Mouse (Mus musculus): ENCODE results near the gene Lmf1.
A peak's percentile ranks its signal among the peaks of the same experiment; 100 is the strongest.

Gene Lmf1

GRCm38 (mm10) chr17:25578920-25579319 lies at the start of gene Lmf1:
Gene Lmf1, plus strand, starts transcription at chr17:25579085.
- peak; percentile 98 for DNase-seq

GRCm38 (mm10) chr17:25530357-25531022 lies 48.4 kb upstream of the Lmf1 start:
- DNase-seq = no peak

DNA sequence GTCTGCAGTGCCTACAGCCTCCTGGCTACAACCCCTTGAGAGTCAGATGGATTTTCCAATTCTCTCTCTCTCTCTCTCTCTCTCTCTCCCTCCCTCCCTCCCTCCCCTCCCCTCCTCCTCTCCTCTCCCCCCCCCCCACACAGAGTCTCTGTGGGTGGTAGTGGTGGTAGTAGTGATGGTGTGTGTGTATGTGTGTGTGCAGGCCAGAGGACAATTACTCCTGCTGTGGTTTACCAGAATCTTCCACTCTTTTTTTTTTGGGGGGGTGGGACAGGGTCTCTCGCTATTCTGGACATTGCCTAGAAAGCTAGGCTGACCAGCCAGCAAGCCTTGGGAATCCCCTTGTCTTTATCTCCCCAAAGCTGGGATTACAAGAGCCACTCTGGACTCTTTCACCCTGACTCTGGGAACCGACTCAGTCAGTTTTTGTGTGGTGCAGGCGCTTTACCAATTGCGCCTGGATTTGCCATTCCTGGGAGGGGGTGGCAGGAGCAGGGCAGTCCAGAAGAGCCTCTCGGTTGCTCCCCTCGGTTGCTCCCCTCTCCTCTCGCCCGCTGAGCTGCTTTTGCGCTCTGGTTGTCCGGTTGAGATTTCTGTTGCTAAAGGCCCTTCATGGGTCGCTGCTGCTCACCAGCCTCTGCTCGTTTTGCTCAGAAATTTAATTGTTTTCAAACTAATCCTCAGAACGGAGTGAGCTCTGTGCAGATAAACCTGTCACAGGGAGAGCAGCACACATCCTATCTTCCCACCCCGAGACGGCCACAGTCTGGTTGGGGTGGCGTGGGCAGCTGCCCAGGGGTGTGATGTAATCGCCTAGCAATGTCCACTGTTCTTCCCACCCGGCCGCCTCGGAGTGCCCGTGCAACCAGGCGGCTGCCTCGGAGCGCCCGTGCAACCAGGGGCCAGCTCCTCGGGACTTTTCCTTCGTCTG lies 39.7 kb upstream of the Lmf1 start:
- DNase-seq = no peak

GRCm38 (mm10) chr17:25540731-25541130 lies 38.2 kb upstream of the Lmf1 start:
- DNase-seq = no peak

- no peak for DNase-seq
Observed at GRCm38 (mm10) chr17:25541768-25542167, 37.1 kb upstream of the Lmf1 start.

DNA sequence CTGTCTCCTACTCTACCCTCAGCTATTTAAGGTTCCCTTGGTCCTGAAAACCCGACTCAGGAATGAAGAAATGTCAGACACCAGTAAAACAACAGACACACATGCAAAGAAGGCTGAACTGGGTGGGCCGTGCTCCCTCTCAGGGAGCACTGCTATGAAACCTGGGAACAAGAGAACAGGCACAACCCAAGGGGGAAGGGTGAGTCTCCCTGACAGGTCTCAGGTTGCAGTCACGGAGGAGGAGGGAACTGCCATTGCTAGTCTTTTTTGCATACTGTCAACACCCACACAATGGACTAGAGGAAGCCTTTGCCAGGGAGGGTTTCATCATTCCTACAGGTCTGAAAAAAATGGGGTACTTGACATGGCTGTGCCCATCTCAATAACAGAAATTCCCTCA lies 31.9 kb upstream of the Lmf1 start:
- no peak for DNase-seq

GRCm38 (mm10) chr17:25550020-25550419 lies 28.9 kb upstream of the Lmf1 start:
- no peak for DNase-seq

DNA sequence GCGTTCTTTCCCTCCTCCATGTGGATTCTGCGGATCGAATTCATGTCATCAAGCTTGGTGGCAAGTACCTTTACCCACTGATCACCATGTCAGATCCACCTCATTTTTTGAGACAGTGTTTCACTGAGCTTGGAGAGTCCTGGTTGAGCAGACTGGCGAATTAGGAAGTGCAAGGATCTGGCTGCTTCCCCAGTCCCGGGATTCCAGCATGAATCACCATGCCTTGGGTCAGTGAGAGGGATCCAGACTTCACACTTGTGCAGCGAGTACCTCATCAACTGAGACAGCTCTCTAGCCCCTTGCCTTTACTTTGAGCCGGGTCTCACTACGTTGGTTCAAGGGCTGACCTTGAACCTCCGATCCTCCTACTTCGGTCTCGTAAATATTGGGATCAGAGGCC lies 27.6 kb upstream of the Lmf1 start:
- DNase-seq = no peak

DNA sequence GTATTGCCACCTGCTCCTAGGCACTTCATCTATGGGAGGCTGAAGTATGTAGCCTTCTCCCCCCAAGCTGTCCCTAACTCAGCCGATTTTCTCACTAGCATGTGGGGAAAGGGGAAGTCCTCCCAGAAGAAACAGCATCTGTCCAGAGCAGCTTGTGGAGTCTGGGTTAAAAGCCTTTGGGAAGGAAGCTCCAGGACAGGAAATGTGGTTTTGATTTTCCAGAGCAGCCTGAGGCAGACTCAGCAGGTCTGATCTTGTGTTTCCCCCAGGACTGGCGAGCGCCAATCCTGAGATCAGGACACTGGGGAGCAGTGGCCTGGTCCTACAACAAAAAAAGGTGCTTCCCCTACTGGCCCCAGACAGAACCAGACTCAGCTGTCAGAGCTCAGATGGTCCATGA lies 23.7 kb upstream of the Lmf1 start:
- DNase-seq = no peak

DNA sequence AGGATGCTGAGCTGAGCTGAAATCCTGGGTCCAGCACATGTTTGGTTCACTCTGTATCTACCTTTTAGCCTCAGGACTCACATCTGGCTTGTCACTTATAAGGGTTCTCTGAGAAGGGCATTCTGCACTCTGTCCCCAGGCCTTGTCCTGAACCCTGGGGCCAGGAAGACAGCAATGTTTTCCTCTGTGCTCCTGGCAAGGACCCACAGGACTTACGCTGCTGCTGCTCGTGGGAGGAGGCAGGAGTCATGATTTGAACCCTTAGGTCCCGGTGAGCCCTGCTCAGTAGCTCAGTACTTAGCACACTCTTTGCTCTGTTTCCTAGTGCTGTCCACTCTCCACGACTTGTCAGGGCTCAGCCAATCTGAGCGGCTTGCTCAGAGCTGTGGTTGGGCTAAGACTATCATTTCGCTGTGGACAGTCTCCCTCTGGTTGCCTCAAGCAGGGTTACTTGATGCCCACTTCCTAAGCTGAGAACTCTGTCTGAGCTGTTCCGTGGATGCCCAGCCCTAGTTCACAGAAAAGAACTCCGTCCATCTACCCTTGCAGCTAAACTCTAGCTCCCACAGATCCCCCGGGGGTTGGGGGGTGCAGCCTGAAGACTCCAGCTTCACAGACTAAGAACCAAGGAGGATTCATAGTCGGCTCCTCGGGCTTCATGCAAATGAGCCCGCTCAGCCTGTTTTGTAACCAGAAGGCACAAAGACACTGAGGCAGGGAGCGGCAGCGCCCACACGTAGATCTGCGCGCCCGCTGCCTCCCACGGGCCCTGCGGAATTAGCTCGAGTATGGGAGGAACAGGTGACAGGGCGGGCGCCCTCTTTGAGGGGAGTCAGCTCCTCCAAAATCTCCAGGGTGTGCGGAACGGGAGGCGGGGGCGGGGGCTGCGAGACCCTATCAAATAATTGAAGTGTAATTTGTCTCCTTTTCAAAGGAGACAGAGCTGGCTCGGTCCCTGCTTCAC lies 22.9 kb upstream of the Lmf1 start:
- no peak for DNase-seq

DNA sequence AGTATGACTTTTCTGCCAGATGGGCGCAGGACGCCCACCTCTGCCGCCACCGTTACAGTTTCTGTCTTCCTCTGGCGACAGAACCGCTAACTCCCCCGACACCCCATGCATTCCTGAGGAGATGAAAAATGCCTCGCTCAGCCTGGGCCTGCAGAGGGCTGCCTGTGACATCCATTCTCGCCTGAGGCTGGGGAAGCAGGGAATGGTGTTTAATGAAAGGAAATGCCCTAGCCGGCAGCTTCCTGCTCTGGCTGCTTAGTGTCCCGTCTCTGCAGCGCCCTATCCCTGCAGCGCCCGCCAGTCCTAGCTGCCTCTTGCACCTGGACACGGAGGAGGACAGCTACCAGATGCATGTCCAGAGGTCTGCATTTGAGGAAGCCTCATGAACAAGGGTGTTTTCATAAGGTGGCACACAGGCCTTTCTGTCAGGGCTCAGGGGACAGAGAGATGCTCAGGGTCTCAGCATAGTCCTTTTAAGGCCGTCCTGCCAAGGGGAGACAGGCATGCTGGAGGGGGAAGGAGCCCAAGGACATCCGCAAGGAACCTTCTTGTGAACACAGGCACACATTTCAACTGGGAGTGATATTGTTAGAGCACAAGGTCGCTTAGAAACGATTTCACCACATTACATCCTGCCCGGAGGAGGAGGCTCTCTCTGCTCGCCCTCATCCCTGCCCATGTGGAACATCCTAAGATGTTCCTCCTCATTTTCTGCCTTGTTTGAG lies 22.1 kb upstream of the Lmf1 start:
- DNase-seq = no peak

- DNase-seq = no peak
Observed at GRCm38 (mm10) chr17:25559634-25560033, 19.3 kb upstream of the Lmf1 start.

DNA sequence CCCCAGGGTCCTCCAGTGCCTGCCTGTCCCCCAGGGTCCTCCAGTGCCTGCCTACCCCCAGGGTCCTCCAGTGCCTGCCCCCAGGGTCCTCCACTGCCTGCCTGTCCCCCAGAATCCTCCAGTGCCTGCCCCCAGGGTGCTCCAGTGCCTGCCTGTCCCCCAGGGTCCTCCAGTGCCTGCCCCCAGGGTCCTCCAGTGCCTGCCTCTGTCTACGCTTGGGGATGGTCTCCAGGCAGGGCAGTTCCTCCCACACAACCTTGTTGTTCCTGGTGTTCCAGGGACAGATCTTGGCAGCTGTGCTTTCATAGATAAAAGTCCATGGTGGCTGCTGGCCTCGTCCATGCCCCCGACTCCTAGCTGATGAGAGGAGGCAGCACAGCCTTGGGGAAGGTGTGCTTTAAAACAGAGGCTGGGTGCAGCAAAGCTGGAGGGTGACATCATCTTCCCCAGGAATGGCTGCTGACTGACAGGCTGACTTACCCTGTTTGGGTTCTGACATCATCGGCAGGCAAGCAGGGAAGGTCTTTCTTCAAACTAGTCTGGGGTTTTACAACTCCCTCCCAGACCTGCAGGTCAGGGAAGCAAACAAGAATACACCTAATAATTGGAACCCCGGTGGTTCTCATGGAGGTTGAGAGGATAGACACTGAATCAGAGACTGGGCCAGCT lies 18.2 kb upstream of the Lmf1 start:
- DNase-seq = no peak

DNA sequence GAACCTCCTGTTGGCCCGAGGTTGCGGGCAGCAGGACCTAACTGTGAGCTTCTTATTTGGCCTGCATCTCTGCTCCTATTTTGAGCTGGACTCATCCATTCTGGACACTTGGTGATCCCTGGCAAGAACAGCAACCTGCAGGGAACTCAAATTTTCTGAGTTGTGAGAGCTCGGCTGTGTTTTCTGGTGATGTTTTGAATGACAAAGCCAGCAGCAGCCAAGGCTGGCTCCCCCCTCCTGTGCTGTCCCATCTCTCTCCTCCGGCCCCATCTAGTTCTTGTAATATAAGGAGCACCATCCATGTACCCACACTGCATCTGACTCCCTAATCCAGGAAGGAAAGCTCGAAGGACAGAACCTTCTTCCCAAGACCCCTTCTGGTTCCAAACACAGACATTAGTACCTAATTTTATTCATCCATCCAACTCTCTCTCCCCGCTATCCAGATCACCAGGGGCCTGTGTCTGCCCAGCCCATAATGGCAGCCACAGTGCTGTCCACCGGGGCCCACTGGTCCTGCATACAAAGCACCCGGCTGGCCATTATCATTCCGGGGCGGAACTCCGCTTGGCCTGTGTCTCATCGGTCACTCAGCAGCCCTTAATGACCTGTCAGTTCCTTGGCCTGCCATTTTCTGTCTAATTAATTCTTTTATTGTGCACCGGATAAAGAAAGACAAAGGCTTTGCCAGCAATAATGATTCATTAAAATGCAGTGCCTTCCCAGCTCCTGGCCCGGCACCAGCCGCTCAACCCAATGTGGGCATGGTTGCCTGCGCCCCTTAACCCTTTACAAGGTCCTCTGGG lies 17.5 kb upstream of the Lmf1 start:
- DNase-seq = peak in 1 of 2 experiments; percentile 40

DNA sequence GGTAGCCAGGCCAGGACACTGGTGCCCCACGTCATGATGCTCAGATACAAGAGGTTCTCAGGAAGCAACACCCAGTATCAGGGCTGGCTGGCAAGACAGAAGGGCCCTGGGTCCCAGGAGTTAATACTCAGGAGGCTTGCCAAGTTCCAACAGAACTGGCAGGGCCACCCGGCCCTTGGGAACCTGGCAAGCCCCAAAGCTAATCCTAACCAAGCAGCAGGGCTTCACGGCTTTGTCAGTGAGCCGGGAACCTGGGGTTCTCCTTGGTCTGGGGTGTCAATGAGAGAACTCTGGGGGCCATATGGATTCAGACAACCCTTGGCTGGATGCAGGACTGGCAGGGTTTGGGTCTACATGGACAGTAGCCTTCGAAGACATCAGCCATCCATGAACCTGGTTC lies 14.4 kb upstream of the Lmf1 start:
- DNase-seq = no peak

DNA sequence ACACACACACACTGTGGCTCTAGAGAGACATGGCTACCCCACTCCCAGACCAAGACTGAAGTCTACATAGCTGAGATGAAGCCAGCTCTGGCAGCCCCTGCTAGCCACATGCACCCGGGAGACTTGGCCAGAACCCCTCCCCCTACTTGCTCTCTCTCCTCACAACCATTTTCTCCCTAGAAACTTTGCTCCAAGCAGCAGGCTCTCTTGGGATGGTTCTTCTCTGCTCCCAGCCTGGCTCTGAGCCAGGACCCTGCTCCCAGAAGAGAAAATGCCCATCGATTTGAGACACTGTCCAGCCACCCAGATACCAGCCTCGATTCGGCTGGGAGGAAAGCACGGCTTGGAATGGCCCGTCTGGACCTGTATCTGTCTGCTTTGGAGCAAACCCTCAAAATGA lies 13.6 kb upstream of the Lmf1 start:
- DNase-seq = no peak

DNA sequence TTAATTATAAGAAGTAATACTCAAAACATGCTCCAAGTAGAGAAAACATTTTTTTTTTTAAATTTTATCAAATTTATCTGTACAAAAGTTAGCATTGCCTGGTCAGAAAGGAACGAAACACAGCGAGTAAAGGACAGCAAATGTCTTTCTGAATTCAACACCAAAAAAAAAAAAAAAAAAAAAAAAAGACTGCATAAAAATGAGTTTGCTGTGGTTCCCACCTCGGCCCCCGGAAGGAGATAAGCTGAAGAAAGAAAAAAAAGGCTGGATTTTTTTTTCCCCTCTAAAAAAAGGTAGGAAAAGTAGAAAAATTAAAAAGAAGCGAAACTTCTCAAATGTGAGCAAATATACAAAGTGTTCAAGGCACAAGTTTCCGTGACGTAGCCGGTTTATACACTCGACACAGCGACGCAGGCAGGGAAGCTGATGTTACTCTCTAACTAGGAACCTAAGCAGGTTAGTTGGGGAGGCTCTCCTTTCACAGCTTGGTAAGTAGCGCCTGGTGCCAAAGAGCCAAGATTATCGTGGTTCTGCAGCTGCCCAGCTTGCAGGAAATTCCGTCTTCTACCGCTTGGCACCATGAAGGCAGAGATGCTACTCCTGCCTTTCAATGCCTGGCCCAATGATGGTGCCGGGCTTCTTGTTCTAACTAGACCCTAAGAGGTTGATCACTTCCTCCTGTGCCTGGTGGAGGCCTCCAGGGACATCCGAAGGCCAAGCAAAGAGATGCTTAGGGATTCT lies 12.9 kb upstream of the Lmf1 start:
- no peak for DNase-seq

DNA sequence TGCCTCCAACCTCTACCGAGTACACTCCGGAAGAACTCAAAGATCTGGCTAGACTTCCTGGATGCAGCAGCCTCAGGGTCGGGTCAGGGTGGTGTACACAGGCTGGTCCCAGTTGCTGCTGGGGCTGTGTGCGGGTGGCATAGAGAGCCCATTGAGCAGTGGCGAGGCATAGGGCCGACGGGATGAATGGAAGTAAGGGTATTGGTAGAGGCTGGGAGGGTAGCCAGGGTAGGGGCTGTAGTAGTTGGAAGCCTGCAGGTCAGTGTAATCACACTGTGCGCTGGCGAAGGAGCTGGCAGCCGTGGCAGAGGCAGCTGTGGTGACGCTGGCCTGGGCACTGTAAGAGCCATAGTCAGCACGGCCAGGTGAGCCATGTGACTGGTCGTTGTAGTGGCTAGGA lies 11.6 kb upstream of the Lmf1 start:
- DNase-seq = no peak

DNA sequence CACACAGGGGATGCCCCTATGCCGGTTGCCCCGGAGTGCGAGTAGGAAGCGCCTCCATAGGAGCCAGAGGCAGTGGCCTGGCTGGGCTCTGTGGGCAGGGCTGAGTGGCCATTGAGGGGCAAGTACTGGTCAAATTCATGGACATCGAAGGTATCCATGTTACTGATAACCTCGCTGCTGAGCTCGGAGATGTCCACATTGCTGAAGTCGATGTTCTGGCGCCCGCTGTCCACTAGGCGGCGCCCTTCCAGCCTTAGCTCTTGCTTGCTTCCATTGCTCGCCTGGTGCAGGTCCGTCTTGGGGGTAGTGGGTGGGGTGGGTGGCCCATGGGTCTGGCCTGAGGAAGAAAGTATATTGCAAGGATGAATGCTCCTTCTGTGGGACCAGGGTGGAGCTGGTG lies 11.1 kb upstream of the Lmf1 start:
- DNase-seq = peak; percentile 56 to 76

DNA sequence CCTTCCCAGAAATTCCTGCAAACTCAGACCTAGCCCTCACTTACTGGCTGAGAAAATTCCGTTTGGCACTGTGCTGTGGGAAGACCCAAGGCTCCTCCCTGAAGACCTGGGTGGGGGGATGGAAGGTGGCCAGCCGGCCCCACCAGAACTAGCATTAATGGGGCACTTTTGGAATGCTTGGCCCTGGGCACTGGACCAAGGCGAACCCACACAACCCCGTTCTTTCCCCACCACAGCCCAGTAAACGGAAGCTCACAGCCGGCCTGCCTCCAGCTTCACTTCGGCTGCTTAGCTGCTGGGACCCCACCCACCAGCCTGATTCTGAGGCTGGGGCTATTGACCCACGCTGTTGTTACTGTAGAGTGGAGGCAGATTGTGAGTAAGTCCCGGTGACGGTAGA lies 10.7 kb upstream of the Lmf1 start:
- no peak for DNase-seq

Measured in cerebellum, adult 18-20 months (tissue).